ENCODE assay signal across 9 mouse cellular contexts in genomic region chr17:34661121-34661591, GRCm38 (mm10). TPM values are rescaled to one million over a fixed set of nuclear protein-coding genes. Genes with fewer than 3 reads are reported as not detected.
DNase-seq lines count a peak whose midpoint lies in the region; ATAC-seq and TF ChIP-seq lines count a peak whose summit lies in the region.
"Had no signal": no experiment of that assay in that cellular context is flagged by ENCODE, and none has a peak within 500 bp of the region (broad histone marks: within the 10 kb centered on the region; RNA-seq: fewer than 3 reads in every experiment).

No protein-coding gene starts in this region.

- TF ChIP-seq EP300 in heart, adult 2 months (IDR thresholded peaks at IDR 0.05; ENCODE audit: insufficient read depth, low read depth, low read length), result peak; percentile 57; the same call in 1 of the 2 replicates

- ATAC-seq in midbrain, embryonic 11.5 days (ENCODE audit: low FRiP score), result no peak
- 0 out of 2 replicates have a peak, but pooled peaks have one; percentile 33 for ATAC-seq in lung, embryonic 14.5 days (ENCODE audit: insufficient read depth)
- no peak for ATAC-seq in CD4-positive, CD25-positive, alpha-beta regulatory T cell, adult 4 months
- ATAC-seq in granulocyte monocyte progenitor cell, adult 5-6 weeks (replicated peaks; ENCODE audit: poor library complexity, severe bottlenecking), result no peak; the same call in 1 of the 2 replicates

- peaks cover 30% of the 10 kb centered on the region for H3K4me1 ChIP-seq in midbrain, embryonic 10.5 days
- peaks cover 3% of the 10 kb centered on the region; the same call in 1 of the 2 replicates for H3K4me1 ChIP-seq in midbrain, embryonic 11.5 days (ENCODE audit: control insufficient read depth, insufficient read depth, low read length)
- H3K4me1 ChIP-seq in heart, adult 2 months (ENCODE audit: control insufficient read depth, insufficient read depth, low read length), result peaks cover 21% of the 10 kb centered on the region
- H3K4me1 ChIP-seq in kidney, adult 2 months (ENCODE audit: control insufficient read depth, insufficient read depth, low read length), result peaks cover 14% of the 10 kb centered on the region
- H3K4me1 ChIP-seq in lung, embryonic 14.5 days (ENCODE audit: insufficient read depth), result no peaks in the 10 kb centered on the region; the same call in 1 of the 2 replicates

- TF ChIP-seq CTCF in heart, adult 2 months (IDR thresholded peaks at IDR 0.05), result no peak
- TF ChIP-seq CTCF in kidney, adult 2 months (conservative IDR thresholded peaks at IDR 0.05; ENCODE audit: insufficient read depth, insufficient read length, low read depth, low read length), result no peak
- no peak for TF ChIP-seq CTCF in lung, embryonic 14.5 days (IDR thresholded peaks at IDR 0.05; ENCODE audit: low read depth)

- no peak overlapping the region for H3K4me2 ChIP-seq in midbrain, embryonic 11.5 days
- peak overlapping the region; percentile 48 for H3K4me2 ChIP-seq in lung, embryonic 14.5 days

- DNase-seq in midbrain, embryonic 10.5 days (ENCODE audit: low spot score), result no peak
- no peak for DNase-seq in midbrain, embryonic 11.5 days (ENCODE audit: low spot score, missing footprints)
- DNase-seq in heart, adult 2 months, result peak; percentile 79 to 86
- DNase-seq in kidney, adult 2 months, result peak; percentile 88
- DNase-seq in lung, embryonic 14.5 days, result peak; percentile 54
- no peak for DNase-seq in cerebellum, adult 8-10 months

- peaks cover 36% of the 10 kb centered on the region for H3K27me3 ChIP-seq in midbrain, embryonic 10.5 days (ENCODE audit: low read depth, poor library complexity, severe bottlenecking)
- no peaks in the 10 kb centered on the region; the same call in 1 of the 2 replicates for H3K27me3 ChIP-seq in midbrain, embryonic 11.5 days (ENCODE audit: control insufficient read depth, insufficient read depth, low read length)
- H3K27me3 ChIP-seq in heart, adult 2 months (ENCODE audit: control insufficient read depth, insufficient read depth, low read length), result no peaks in the 10 kb centered on the region
- H3K27me3 ChIP-seq in kidney, adult 2 months (replicated peaks; ENCODE audit: control insufficient read depth, insufficient read depth, low read length), result no peaks in the 10 kb centered on the region
- peaks cover 16% of the 10 kb centered on the region for H3K27me3 ChIP-seq in lung, embryonic 14.5 days (ENCODE audit: insufficient read depth, low read length)

- 9% methylated on average over 19 of the region's 19 CpGs for WGBS in midbrain, embryonic 10.5 days
- WGBS in midbrain, embryonic 11.5 days, result 10% methylated on average over 19 of the region's 19 CpGs
- WGBS in heart, adult 2 months, result 2% methylated on average over 19 of the region's 19 CpGs
- 7% methylated on average over 19 of the region's 19 CpGs for WGBS in kidney, adult 2 months
- 2% methylated on average over 19 of the region's 19 CpGs for WGBS in lung, embryonic 14.5 days

- no peaks in the 10 kb centered on the region for H3K79me2 ChIP-seq in heart, adult 2 months (replicated peaks; ENCODE audit: control insufficient read depth, insufficient read depth, low read length)

- H3K9me3 ChIP-seq in midbrain, embryonic 10.5 days (replicated peaks), result no peaks in the 10 kb centered on the region
- H3K9me3 ChIP-seq in midbrain, embryonic 11.5 days (ENCODE audit: control insufficient read depth, low read length), result no peaks in the 10 kb centered on the region
- H3K9me3 ChIP-seq in lung, embryonic 14.5 days (ENCODE audit: low read depth, low read length), result no peaks in the 10 kb centered on the region
- H3K9me3 ChIP-seq: G1E had no signal

- no peaks in the 10 kb centered on the region for H3K36me3 ChIP-seq in midbrain, embryonic 10.5 days
- H3K36me3 ChIP-seq in midbrain, embryonic 11.5 days (ENCODE audit: control insufficient read depth, insufficient read depth, low read length), result no peaks in the 10 kb centered on the region
- H3K36me3 ChIP-seq in heart, adult 2 months (ENCODE audit: control insufficient read depth, insufficient read depth, low read length), result no peaks in the 10 kb centered on the region
- no peaks in the 10 kb centered on the region for H3K36me3 ChIP-seq in kidney, adult 2 months (ENCODE audit: control insufficient read depth, insufficient read depth, low read length)
- no peaks in the 10 kb centered on the region for H3K36me3 ChIP-seq in lung, embryonic 14.5 days (ENCODE audit: insufficient read depth)
- H3K36me3 ChIP-seq: G1E had no signal

- no peak overlapping the region for H3K27ac ChIP-seq in midbrain, embryonic 10.5 days (replicated peaks)
- no peak overlapping the region for H3K27ac ChIP-seq in midbrain, embryonic 11.5 days (ENCODE audit: low read depth, low read length)
- peak overlapping the region; percentile 85 for H3K27ac ChIP-seq in heart, adult 2 months
- H3K27ac ChIP-seq in kidney, adult 2 months (ENCODE audit: insufficient read depth, low read depth, low read length), result peak overlapping the region; percentile 85
- H3K27ac ChIP-seq in lung, embryonic 14.5 days (ENCODE audit: low read depth), result no peak overlapping the region

- intact Hi-C loops in heart, adult 2 months (cut with DNase I), result loop anchor here (1.0 kb wide), 1 partner anchor 20 kb away; no protein-coding TSS in a partner anchor

- no peak overlapping the region for H3K9ac ChIP-seq in midbrain, embryonic 11.5 days (ENCODE audit: low read length)
- H3K9ac ChIP-seq in heart, adult 2 months (ENCODE audit: low read depth, low read length), result peak overlapping the region; percentile 28
- H3K9ac ChIP-seq in lung, embryonic 14.5 days, result no peak overlapping the region

- H3K4me3 ChIP-seq in midbrain, embryonic 10.5 days, result peak overlapping the region; percentile 29
- no peak overlapping the region for H3K4me3 ChIP-seq in midbrain, embryonic 11.5 days (ENCODE audit: low read depth, low read length)
- peak overlapping the region; percentile 44 for H3K4me3 ChIP-seq in heart, adult 2 months
- H3K4me3 ChIP-seq in kidney, adult 2 months (ENCODE audit: insufficient read depth, low read depth, low read length), result peak overlapping the region; percentile 49
- H3K4me3 ChIP-seq in lung, embryonic 14.5 days (ENCODE audit: low read depth, low read length), result peak overlapping the region; percentile 12

- peak; percentile 69; the same call in 1 of the 2 replicates for TF ChIP-seq POLR2A in heart, adult 2 months (IDR thresholded peaks at IDR 0.05; ENCODE audit: insufficient read depth, low read depth, low read length)
- TF ChIP-seq POLR2A in kidney, adult 2 months (IDR thresholded peaks at IDR 0.05; ENCODE audit: low read depth, low read length), result peak; percentile 29

RNA-seq across cellular contexts. Expression of gene Tnxb, which starts 9.2 kb away (rescaled TPM):
- not detected in 2 replicates for polyA plus RNA-seq in midbrain, embryonic 10.5 days (2016; fragmentation: Nextera tagmentation; extraction: Ambion mirVana)
- 0.03 and 0.05 TPM in 2 replicates for polyA plus RNA-seq in midbrain, embryonic 11.5 days (2014; fragmentation: Nextera tagmentation; extraction: Ambion mirVana)
- total RNA-seq in heart, adult 2 months (2021), result 10 to 100 TPM; 28.5 to 28.8 TPM
- polyA plus RNA-seq in heart, adult 2 months (2012; rRNA removed), result 27.3 and 32.7 TPM in 2 replicates
- polyA plus RNA-seq in kidney, adult 2 months (2012; rRNA removed), result 5.5 and 8.5 TPM in 2 replicates
- 0.38 and 0.45 TPM in 2 replicates for polyA plus RNA-seq in lung, embryonic 14.5 days (2014; fragmentation: Nextera tagmentation; extraction: Ambion mirVana)
- not detected for polyA plus RNA-seq in CD4-positive, CD25-positive, alpha-beta regulatory T cell, adult 4 months (2017; shearing (Covaris generic))
- total RNA-seq in granulocyte monocyte progenitor cell, adult 5-6 weeks (2014; fragmentation: Nextera tagmentation), result not detected in 2 replicates
- total RNA-seq in granulocyte monocyte progenitor cell, adult 5-6 weeks (2017), result not detected in 2 replicates
- polyA plus RNA-seq: G1E had no signal

RNA-seq across cellular contexts. Expression of gene Atf6b, which starts 14.2 kb away (rescaled TPM):
- 111 and 123 TPM in 2 replicates for polyA plus RNA-seq in midbrain, embryonic 10.5 days (2016; fragmentation: Nextera tagmentation; extraction: Ambion mirVana)
- 68.2 and 77.6 TPM in 2 replicates for polyA plus RNA-seq in midbrain, embryonic 11.5 days (2014; fragmentation: Nextera tagmentation; extraction: Ambion mirVana)
- 10 to 100 TPM; 15.3 to 18.4 TPM for total RNA-seq in heart, adult 2 months (2021)
- 25.3 and 27.4 TPM in 2 replicates for polyA plus RNA-seq in heart, adult 2 months (2012; rRNA removed)
- polyA plus RNA-seq in kidney, adult 2 months (2012; rRNA removed), result 52.5 and 65.5 TPM in 2 replicates
- polyA plus RNA-seq in lung, embryonic 14.5 days (2014; fragmentation: Nextera tagmentation; extraction: Ambion mirVana), result 66.5 and 74.8 TPM in 2 replicates
- polyA plus RNA-seq in CD4-positive, CD25-positive, alpha-beta regulatory T cell, adult 4 months (2017; shearing (Covaris generic)), result 10 to 100 TPM; 15.2 to 20.2 TPM
- 38.3 and 42.5 TPM in 2 replicates for total RNA-seq in granulocyte monocyte progenitor cell, adult 5-6 weeks (2014; fragmentation: Nextera tagmentation)
- 31.9 and 44.6 TPM in 2 replicates for total RNA-seq in granulocyte monocyte progenitor cell, adult 5-6 weeks (2017)

RNA-seq across cellular contexts. Expression of gene Fkbpl, which starts 16.6 kb away (rescaled TPM):
- polyA plus RNA-seq in midbrain, embryonic 10.5 days (2016; fragmentation: Nextera tagmentation; extraction: Ambion mirVana), result 16.8 and 18.9 TPM in 2 replicates
- polyA plus RNA-seq in midbrain, embryonic 11.5 days (2014; fragmentation: Nextera tagmentation; extraction: Ambion mirVana), result 14.4 and 15.1 TPM in 2 replicates
- total RNA-seq in heart, adult 2 months (2021), result 1 to 10 TPM; 7.9 TPM
- 4.0 and 8.8 TPM in 2 replicates for polyA plus RNA-seq in heart, adult 2 months (2012; rRNA removed)
- 5.5 and 5.8 TPM in 2 replicates for polyA plus RNA-seq in kidney, adult 2 months (2012; rRNA removed)
- 9.7 and 11.1 TPM in 2 replicates for polyA plus RNA-seq in lung, embryonic 14.5 days (2014; fragmentation: Nextera tagmentation; extraction: Ambion mirVana)
- 1 to 10 TPM; 3.6 to 5.9 TPM for polyA plus RNA-seq in CD4-positive, CD25-positive, alpha-beta regulatory T cell, adult 4 months (2017; shearing (Covaris generic))
- 2.9 and 10.3 TPM in 2 replicates for total RNA-seq in granulocyte monocyte progenitor cell, adult 5-6 weeks (2014; fragmentation: Nextera tagmentation)
- total RNA-seq in granulocyte monocyte progenitor cell, adult 5-6 weeks (2017), result 12.4 and 21.8 TPM in 2 replicates

RNA-seq across cellular contexts. Expression of gene Prrt1, which starts 31.8 kb away (rescaled TPM):
- 0.54 and 1.2 TPM in 2 replicates for polyA plus RNA-seq in midbrain, embryonic 10.5 days (2016; fragmentation: Nextera tagmentation; extraction: Ambion mirVana)
- polyA plus RNA-seq in midbrain, embryonic 11.5 days (2014; fragmentation: Nextera tagmentation; extraction: Ambion mirVana), result 1.8 and 2.4 TPM in 2 replicates
- 1 to 10 TPM in 1 of 2 experiments, under 1 TPM in 1; 0.86 to 1.4 TPM for total RNA-seq in heart, adult 2 months (2021)
- 2.7 and 7.0 TPM in 2 replicates for polyA plus RNA-seq in heart, adult 2 months (2012; rRNA removed)
- 2.7 and 3.2 TPM in 2 replicates for polyA plus RNA-seq in kidney, adult 2 months (2012; rRNA removed)
- 0.14 TPM in 1 of 2 replicates, not detected in the other for polyA plus RNA-seq in lung, embryonic 14.5 days (2014; fragmentation: Nextera tagmentation; extraction: Ambion mirVana)
- 1 to 10 TPM; 1.4 to 2.2 TPM for polyA plus RNA-seq in CD4-positive, CD25-positive, alpha-beta regulatory T cell, adult 4 months (2017; shearing (Covaris generic))
- total RNA-seq in granulocyte monocyte progenitor cell, adult 5-6 weeks (2014; fragmentation: Nextera tagmentation), result 0.88 TPM in 1 of 2 replicates, not detected in the other
- not detected in 2 replicates for total RNA-seq in granulocyte monocyte progenitor cell, adult 5-6 weeks (2017)
- total RNA-seq: G1E had no signal
- polyA plus RNA-seq: G1E had no signal

RNA-seq across cellular contexts. Expression of gene Ppt2, which starts 32.8 kb away (rescaled TPM):
- 22.5 and 23.6 TPM in 2 replicates for polyA plus RNA-seq in midbrain, embryonic 10.5 days (2016; fragmentation: Nextera tagmentation; extraction: Ambion mirVana)
- 25.8 and 26.4 TPM in 2 replicates for polyA plus RNA-seq in midbrain, embryonic 11.5 days (2014; fragmentation: Nextera tagmentation; extraction: Ambion mirVana)
- total RNA-seq in heart, adult 2 months (2021), result 10 to 100 TPM; 53.0 to 63.9 TPM
- polyA plus RNA-seq in heart, adult 2 months (2012; rRNA removed), result 50.5 and 55.7 TPM in 2 replicates
- polyA plus RNA-seq in kidney, adult 2 months (2012; rRNA removed), result 118 and 123 TPM in 2 replicates
- polyA plus RNA-seq in lung, embryonic 14.5 days (2014; fragmentation: Nextera tagmentation; extraction: Ambion mirVana), result 24.5 and 25.6 TPM in 2 replicates
- polyA plus RNA-seq in CD4-positive, CD25-positive, alpha-beta regulatory T cell, adult 4 months (2017; shearing (Covaris generic)), result 10 to 100 TPM; 20.6 to 32.2 TPM
- total RNA-seq in granulocyte monocyte progenitor cell, adult 5-6 weeks (2014; fragmentation: Nextera tagmentation), result 41.9 and 45.1 TPM in 2 replicates
- 20.4 and 23.3 TPM in 2 replicates for total RNA-seq in granulocyte monocyte progenitor cell, adult 5-6 weeks (2017)

Comparison
In these comparisons a context has a peak if more than half of its experiments do, and no peak if none do; other contexts are left out.
1. DNase-seq: peak in heart, adult 2 months (2 of 2), kidney, adult 2 months (single experiment) and lung, embryonic 14.5 days (single experiment); none in midbrain, embryonic 10.5 days (single experiment), midbrain, embryonic 11.5 days (single experiment) and cerebellum, adult 8-10 months (single experiment).
2. H3K27ac ChIP-seq: peak in heart, adult 2 months (single experiment) and kidney, adult 2 months (single experiment); none in midbrain, embryonic 10.5 days (single experiment), midbrain, embryonic 11.5 days (single experiment) and lung, embryonic 14.5 days (single experiment).